Mouse (Mus musculus): ENCODE results near the gene Lin7c. TPM values are rescaled to one million over a fixed set of nuclear protein-coding genes. Genes with fewer than 3 reads are reported as not detected.

The Lin7c gene
- polyA plus RNA-seq, 1 experiment from 2014 or later, result 152 TPM

- Histone ChIP-seq H3K27me3 (no peaks in the 10 kb centered on the region), H3K9ac (no peak overlapping the region), H3K9me3 (no peaks in the 10 kb centered on the region), H3K4me2 (no peak overlapping the region), H3K4me1 (replicated peaks) (peaks cover 51% of the 10 kb centered on the region), H3K27ac (replicated peaks) (no peak overlapping the region), H3K36me3 (no peaks in the 10 kb centered on the region), H3K4me3 (no peak overlapping the region)
- WGBS, result 95% methylated on average over 6 of the region's 6 CpGs
- ATAC-seq (ENCODE audit: low read depth), result no peak
Measured at GRCm38 (mm10) chr2:109946426-109946825, 55.8 kb downstream of the Lin7c start.

- Histone ChIP-seq H3K36me3 (no peaks in the 10 kb centered on the region), H3K4me2 (no peak overlapping the region), H3K4me3 (no peak overlapping the region), H3K27me3 (no peaks in the 10 kb centered on the region), H3K9me3 (no peaks in the 10 kb centered on the region), H3K4me1 (replicated peaks) (peaks cover 48% of the 10 kb centered on the region), H3K9ac (no peak overlapping the region), H3K27ac (replicated peaks) (no peak overlapping the region)
- no peak for ATAC-seq (ENCODE audit: low read depth)
Measured at GRCm38 (mm10) chr2:109949519-109949918, 58.9 kb downstream of the Lin7c start.

GRCm38 (mm10) chr2:109950311-109950710, 59.7 kb downstream of the Lin7c start:
- no peak overlapping the region for H3K4me3 ChIP-seq
- no peak overlapping the region for H3K27ac ChIP-seq (replicated peaks)
- H3K9me3 ChIP-seq, result no peaks in the 10 kb centered on the region
- H3K27me3 ChIP-seq, result no peaks in the 10 kb centered on the region
- H3K36me3 ChIP-seq, result no peaks in the 10 kb centered on the region
- H3K4me2 ChIP-seq, result no peak overlapping the region
- no peak overlapping the region for H3K9ac ChIP-seq
- ATAC-seq (ENCODE audit: low read depth), result no peak
- peaks cover 48% of the 10 kb centered on the region for H3K4me1 ChIP-seq (replicated peaks)
- 71% methylated on average over 3 of the region's 3 CpGs for WGBS

Other genes starting within 250 kb of the Lin7c start
- 3.1 and 3.2 TPM in 2 replicates for gene Bdnf, start 216.2 kb upstream of the Lin7c start, polyA plus RNA-seq (2015; fragmentation: Nextera tagmentation; extraction: Ambion mirVana)
- 10.7 and 11.3 TPM in 2 replicates for gene Lgr4, start 26.8 kb downstream of the Lin7c start, polyA plus RNA-seq (2015; fragmentation: Nextera tagmentation; extraction: Ambion mirVana)
- 34.6 and 36.1 TPM in 2 replicates for gene Ccdc34, start 127.0 kb downstream of the Lin7c start, polyA plus RNA-seq (2015; fragmentation: Nextera tagmentation; extraction: Ambion mirVana)

Measured in neural tube, embryonic 13.5 days (tissue).